Mouse (Mus musculus): ENCODE measurements around the gene Gnptab. TPM values are rescaled to one million over a fixed set of nuclear protein-coding genes. Genes with fewer than 3 reads are reported as not detected.

Gnptab gene
- polyA plus RNA-seq, 1 experiment, result 4.6 TPM

GRCm38 (mm10) chr10:88351411-88352103 lies 27.4 kb upstream of the Gnptab start:
- no peak overlapping the region for H3K4me3 ChIP-seq
- H3K27me3 ChIP-seq (ENCODE audit: control insufficient read depth, insufficient read depth, insufficient read length), result no peaks in the 10 kb centered on the region
- H3K79me2 ChIP-seq (ENCODE audit: control insufficient read depth, insufficient read depth), result no peaks in the 10 kb centered on the region
- no peak overlapping the region for H3ac ChIP-seq (ENCODE audit: control insufficient read depth, insufficient read length)
- no peak overlapping the region for H3K4me2 ChIP-seq (ENCODE audit: low read depth)
- TF ChIP-seq SRF (IDR thresholded peaks at IDR 0.05; ENCODE audit: control insufficient read depth, insufficient read length, low read depth) (no peak), USF1 (IDR thresholded peaks at IDR 0.05; ENCODE audit: low read depth) (no peak), MYOG (IDR thresholded peaks at IDR 0.05; ENCODE audit: control insufficient read depth in 1 of 3, insufficient read depth in 1 of 3, insufficient read length in 2 of 3, low read depth in 2 of 3) (no peak), MAX (IDR thresholded peaks at IDR 0.05; ENCODE audit: low read depth) (no peak), CEBPB (IDR thresholded peaks at IDR 0.05; ENCODE audit: insufficient read depth, poor library complexity, severe bottlenecking) (no peak), TCF12 (IDR thresholded peaks at IDR 0.05; ENCODE audit: insufficient read depth, poor library complexity, severe bottlenecking) (no peak), REST (IDR thresholded peaks at IDR 0.05; ENCODE audit: insufficient read depth, insufficient read length) (no peak), POLR2AphosphoS2 (IDR thresholded peaks at IDR 0.05; ENCODE audit: insufficient read length, low read depth) (no peak), E2F4 (IDR thresholded peaks at IDR 0.05; ENCODE audit: insufficient read depth) (no peak), TCF3 (IDR thresholded peaks at IDR 0.05; ENCODE audit: insufficient read length, low read depth) (no peak), MYOD1 (IDR thresholded peaks at IDR 0.05; ENCODE audit: control insufficient read depth in 1 of 3, insufficient read length in 2 of 3, low read depth in 2 of 3) (no peak), POLR2A (IDR thresholded peaks at IDR 0.05; ENCODE audit: insufficient read length, low read depth) (no peak)
- H3K36me3 ChIP-seq (ENCODE audit: control insufficient read depth, insufficient read depth), result no peaks in the 10 kb centered on the region

- Histone ChIP-seq H3K36me3 (ENCODE audit: control insufficient read depth, insufficient read depth) (no peaks in the 10 kb centered on the region), H3K4me2 (ENCODE audit: low read depth) (no peak overlapping the region), H3K4me3 (no peak overlapping the region), H3ac (ENCODE audit: control insufficient read depth, insufficient read length) (no peak overlapping the region), H3K79me2 (ENCODE audit: control insufficient read depth, insufficient read depth) (no peaks in the 10 kb centered on the region), H3K27me3 (ENCODE audit: control insufficient read depth, insufficient read depth, insufficient read length) (no peaks in the 10 kb centered on the region)
- TF ChIP-seq TCF12 (IDR thresholded peaks at IDR 0.05; ENCODE audit: insufficient read depth, poor library complexity, severe bottlenecking) (no peak), REST (IDR thresholded peaks at IDR 0.05; ENCODE audit: insufficient read depth, insufficient read length) (no peak), TCF3 (IDR thresholded peaks at IDR 0.05; ENCODE audit: insufficient read length, low read depth) (no peak), POLR2A (IDR thresholded peaks at IDR 0.05; ENCODE audit: insufficient read length, low read depth) (no peak), MYOD1 (IDR thresholded peaks at IDR 0.05; ENCODE audit: control insufficient read depth in 1 of 3, insufficient read length in 2 of 3, low read depth in 2 of 3) (no peak), POLR2AphosphoS2 (IDR thresholded peaks at IDR 0.05; ENCODE audit: insufficient read length, low read depth) (no peak)
Measured at GRCm38 (mm10) chr10:88352549-88352948, 26.4 kb upstream of the Gnptab start.

- TF ChIP-seq POLR2AphosphoS2 (IDR thresholded peaks at IDR 0.05; ENCODE audit: insufficient read length, low read depth) (no peak), MAX (IDR thresholded peaks at IDR 0.05; ENCODE audit: low read depth) (no peak)
- no peaks in the 10 kb centered on the region for H3K79me2 ChIP-seq (ENCODE audit: control insufficient read depth, insufficient read depth)
- no peak overlapping the region for H3K4me3 ChIP-seq
- H3ac ChIP-seq (ENCODE audit: control insufficient read depth, insufficient read length), result no peak overlapping the region
- no peaks in the 10 kb centered on the region for H3K36me3 ChIP-seq (ENCODE audit: control insufficient read depth, insufficient read depth)
- no peaks in the 10 kb centered on the region for H3K27me3 ChIP-seq (ENCODE audit: control insufficient read depth, insufficient read depth, insufficient read length)
- H3K4me2 ChIP-seq (ENCODE audit: low read depth), result no peak overlapping the region
Measured at GRCm38 (mm10) chr10:88354599-88354998, 24.3 kb upstream of the Gnptab start.

GRCm38 (mm10) chr10:88356114-88356982 lies 22.6 kb upstream of the Gnptab start:
- TF ChIP-seq MYOG (IDR thresholded peaks at IDR 0.05; ENCODE audit: control insufficient read depth in 1 of 3, insufficient read depth in 1 of 3, insufficient read length in 2 of 3, low read depth in 2 of 3) (peak in 1 of 3 experiments; percentile 25), POLR2AphosphoS2 (IDR thresholded peaks at IDR 0.05; ENCODE audit: insufficient read length, low read depth) (no peak), MAX (IDR thresholded peaks at IDR 0.05; ENCODE audit: low read depth) (no peak), REST (IDR thresholded peaks at IDR 0.05; ENCODE audit: insufficient read depth, insufficient read length) (no peak)
- peak overlapping the region; percentile 16 for H3ac ChIP-seq (ENCODE audit: control insufficient read depth, insufficient read length)
- H3K79me2 ChIP-seq (ENCODE audit: control insufficient read depth, insufficient read depth), result no peaks in the 10 kb centered on the region
- H3K4me2 ChIP-seq (ENCODE audit: low read depth), result peak overlapping the region; percentile 95
- peak overlapping the region; percentile 42 for H3K4me3 ChIP-seq
- H3K27me3 ChIP-seq (ENCODE audit: control insufficient read depth, insufficient read depth, insufficient read length), result no peaks in the 10 kb centered on the region
- H3K36me3 ChIP-seq (ENCODE audit: control insufficient read depth, insufficient read depth), result no peaks in the 10 kb centered on the region

GRCm38 (mm10) chr10:88356983-88357559 lies 21.9 kb upstream of the Gnptab start:
- peak; percentile 73 for TF ChIP-seq POLR2A (IDR thresholded peaks at IDR 0.05; ENCODE audit: insufficient read length, low read depth)
- no peak for TF ChIP-seq E2F4 (IDR thresholded peaks at IDR 0.05; ENCODE audit: insufficient read depth)
- no peak for TF ChIP-seq TCF3 (IDR thresholded peaks at IDR 0.05; ENCODE audit: insufficient read length, low read depth)
- peak; percentile 69 for TF ChIP-seq CEBPB (IDR thresholded peaks at IDR 0.05; ENCODE audit: insufficient read depth, poor library complexity, severe bottlenecking)
- peak in 1 of 3 experiments; percentile 24 for TF ChIP-seq MYOD1 (IDR thresholded peaks at IDR 0.05; ENCODE audit: control insufficient read depth in 1 of 3, insufficient read length in 2 of 3, low read depth in 2 of 3)
- peak; percentile 69 for TF ChIP-seq POLR2AphosphoS2 (IDR thresholded peaks at IDR 0.05; ENCODE audit: insufficient read length, low read depth)
- no peak for TF ChIP-seq MAX (IDR thresholded peaks at IDR 0.05; ENCODE audit: low read depth)
- H3K4me3 ChIP-seq, result peak overlapping the region; percentile 42
- peak overlapping the region; percentile 16 for H3ac ChIP-seq (ENCODE audit: control insufficient read depth, insufficient read length)
- peak overlapping the region; percentile 95 for H3K4me2 ChIP-seq (ENCODE audit: low read depth)
- H3K36me3 ChIP-seq (ENCODE audit: control insufficient read depth, insufficient read depth), result no peaks in the 10 kb centered on the region
- H3K79me2 ChIP-seq (ENCODE audit: control insufficient read depth, insufficient read depth), result no peaks in the 10 kb centered on the region
- no peaks in the 10 kb centered on the region for H3K27me3 ChIP-seq (ENCODE audit: control insufficient read depth, insufficient read depth, insufficient read length)

All from myocyte (in vitro differentiated cells).